Mouse (Mus musculus) midbrain, embryonic 11.5 days (tissue): ENCODE data around the gene Hoxa5. TPM values are rescaled to one million over a fixed set of nuclear protein-coding genes. Genes with fewer than 3 reads are reported as not detected.

Experiments
- microRNA counts: library from miRNA; unstranded; fragments of <30 nt; microRNA quantifications from one replicate; lab custom pipeline; 2015
- microRNA-seq: library from miRNA; unstranded; fragments of <30 nt; microRNA quantifications from one replicate; pipeline ENCODE4, GENCODE M21; 2017
- polyA plus RNA-seq: library from polyadenylated mRNA; unstranded; fragments of >200 nt; fragmentation: Nextera tagmentation; extraction: Ambion mirVana; gene quantifications from 2 replicates; pipeline ENCODE4 v1.2.1, GENCODE M21; 2014

Gene Hoxa5
- polyA plus RNA-seq, 1 experiment from 2014 or later: not detected

MicroRNAs encoded within 50 kb of the gene (microRNA counts, 519-probe panel; counts per million panel counts)
- not detected for microRNA mmu-miR-196b (lab: Ali Mortazavi, UCI)

Small RNA genes within 50 kb of the gene (microRNA-seq; reads per million reads assigned to microRNA genes)
- gene Mir196b: 9.3 reads per million, percentile 29 among the genes with 10 or more reads in this experiment

Other genes with a start within 250 kb of the Hoxa5 start
- 8.5 and 10.0 TPM in 2 replicates for gene Skap2, start 192.0 kb downstream of the Hoxa5 start, polyA plus RNA-seq
- gene Hoxa1, start 46.3 kb downstream of the Hoxa5 start, polyA plus RNA-seq: 0.53 and 0.63 TPM in 2 replicates
- 0.14 and 0.26 TPM in 2 replicates for gene Hoxa2, start 39.8 kb downstream of the Hoxa5 start, polyA plus RNA-seq
- not detected in 2 replicates for gene 5730596B20Rik, start 27.1 kb downstream of the Hoxa5 start, polyA plus RNA-seq
- not detected in 2 replicates for gene Hoxa4, start 12.8 kb downstream of the Hoxa5 start, polyA plus RNA-seq
- not detected in 2 replicates for gene Hoxa6, start 4.1 kb upstream of the Hoxa5 start, polyA plus RNA-seq
- gene Hoxa3, start 8.7 kb upstream of the Hoxa5 start, polyA plus RNA-seq: 0.11 TPM in 1 of 2 replicates, not detected in the other
- not detected in 2 replicates for gene Gm28308, start 8.8 kb upstream of the Hoxa5 start, polyA plus RNA-seq
- gene Hoxa7, start 17.3 kb upstream of the Hoxa5 start, polyA plus RNA-seq: 0.14 TPM in 1 of 2 replicates, not detected in the other
- not detected in 2 replicates for gene Hoxa9, start 26.5 kb upstream of the Hoxa5 start, polyA plus RNA-seq
- gene Hoxa10, start 36.3 kb upstream of the Hoxa5 start, polyA plus RNA-seq: not detected in 2 replicates
- not detected in 2 replicates for gene Hoxa11, start 41.2 kb upstream of the Hoxa5 start, polyA plus RNA-seq
- not detected in 2 replicates for gene Hoxa13, start 56.3 kb upstream of the Hoxa5 start, polyA plus RNA-seq
- gene Evx1, start 108.9 kb upstream of the Hoxa5 start, polyA plus RNA-seq: 0.23 and 0.30 TPM in 2 replicates